Mouse (Mus musculus) ovary, adult 2 months (tissue): ENCODE data around the gene Mrap2. TPM values are rescaled to one million over a fixed set of nuclear protein-coding genes. Genes with fewer than 3 reads are reported as not detected.

Experiments
- polyA plus RNA-seq: library from polyadenylated mRNA; depleted of rRNA; stranded (reverse); fragments of >200 nt; gene quantifications from 2 replicates; pipeline ENCODE4 v1.2.3, GENCODE M21; 2012; rRNA removed

Mrap2 gene
- polyA plus RNA-seq = 0.35 and 0.48 TPM in 2 replicates

GRCm38 (mm10) chr9:87144106-87144505, at the start of gene Mrap2:
Mrap2 (plus strand) TSS chr9:87144306.

Other genes with a start within 250 kb of the Mrap2 start
- not detected in 2 replicates for gene Ripply2, start 128.8 kb upstream of the Mrap2 start, polyA plus RNA-seq
- gene Cyb5r4, start 122.3 kb upstream of the Mrap2 start, polyA plus RNA-seq = 5.5 and 7.9 TPM in 2 replicates
- 1.3 and 1.6 TPM in 2 replicates for gene Cep162, start 111.2 kb downstream of the Mrap2 start, polyA plus RNA-seq